Mouse (Mus musculus) thymus, adult 2 months (tissue): ENCODE results near the gene Bik. TPM values are rescaled to one million over a fixed set of nuclear protein-coding genes. Genes with fewer than 3 reads are reported as not detected.

Experiments used
- DNase-seq: peaks from one replicate; pipeline ENCODE4 v3.0.0; 2021
- H3K27ac ChIP-seq: fragments of 200-500 bp; 2 replicates; pipeline ENCODE4 v1.5.1; 2012; ENCODE audit warnings: low read length, control low read depth; ENCODE audit not compliant: control insufficient read depth, insufficient read depth
- H3K27me3 ChIP-seq: fragments of 200-500 bp; 2 replicates; pipeline ENCODE4 v1.6.1; 2012; ENCODE audit warnings: mild to moderate bottlenecking, low read length, moderate library complexity, mixed read lengths; ENCODE audit not compliant: control insufficient read depth, insufficient read depth
- H3K36me3 ChIP-seq: fragments of 200-500 bp; 2 replicates; pipeline ENCODE4 v1.6.1; 2012; ENCODE audit warnings: mild to moderate bottlenecking, low read length, moderate library complexity; ENCODE audit not compliant: control insufficient read depth, insufficient read depth
- H3K4me1 ChIP-seq: fragments of 200-500 bp; replicated peaks from 2 replicates; pipeline ENCODE4 v1.6.1; 2012; ENCODE audit warnings: low read length; ENCODE audit not compliant: control insufficient read depth, insufficient read depth
- H3K4me3 ChIP-seq: fragments of 200-500 bp; 2 replicates; pipeline ENCODE4 v1.5.1; 2012; ENCODE audit warnings: mild to moderate bottlenecking, low read length, control low read depth, moderate library complexity; ENCODE audit not compliant: control insufficient read depth, insufficient read depth
- CTCF ChIP-seq: fragments of 200-500 bp; IDR thresholded peaks from 2 replicates; pipeline ENCODE4 v1.5.1; 2012; ENCODE audit warnings: mild to moderate bottlenecking, control low read depth, low read length, moderate library complexity, borderline replicate concordance; ENCODE audit not compliant: control insufficient read depth, poor library complexity, insufficient read depth; ENCODE audit errors: extremely low read depth
- POLR2A ChIP-seq: fragments of 200-500 bp; IDR thresholded peaks from 2 replicates; pipeline ENCODE4 v1.6.1; 2012; ENCODE audit warnings: mild to moderate bottlenecking, low read length, control low read depth, moderate library complexity; ENCODE audit not compliant: control insufficient read depth, poor library complexity, insufficient read depth; ENCODE audit errors: extremely low read depth
- WGBS: fragments of 180-500 bp; shearing (Covaris S2); methylation state at CpG from one replicate; pipeline ENCODE4 v1.1.7; 2018; 5-methylcytosine and 5-hydroxymethylcytosine counted together
- polyA plus RNA-seq: library from polyadenylated mRNA; depleted of rRNA; stranded (reverse); fragments of >200 nt; gene quantifications from 2 replicates; pipeline ENCODE4 v1.2.3, GENCODE M21; 2012

Gene Bik
- polyA plus RNA-seq, 1 experiment: 14.7 TPM

- no peak for TF ChIP-seq POLR2A
- TF ChIP-seq CTCF: no peak
- H3K27ac ChIP-seq: no peak overlapping the region
- no peaks in the 10 kb centered on the region for H3K36me3 ChIP-seq
- H3K4me1 ChIP-seq: peaks cover 6% of the 10 kb centered on the region; the same call in 1 of the 2 replicates
- 55% methylated on average over 9 of the region's 9 CpGs for WGBS
- no peak overlapping the region for H3K4me3 ChIP-seq
- no peak for DNase-seq
- peaks cover 2% of the 10 kb centered on the region; the same call in 1 of the 2 replicates for H3K27me3 ChIP-seq
These were observed 3.6 kb downstream of the Bik start for GRCm38 (mm10) chr15:83530233-83530632.

GRCm38 (mm10) chr15:83530688-83531087 is 4.0 kb downstream of the Bik start:
- Histone ChIP-seq H3K4me1 (peaks cover 6% of the 10 kb centered on the region; the same call in 1 of the 2 replicates), H3K36me3 (no peaks in the 10 kb centered on the region), H3K4me3 (no peak overlapping the region), H3K27me3 (peaks cover 2% of the 10 kb centered on the region; the same call in 1 of the 2 replicates), H3K27ac (no peak overlapping the region)
- 84% methylated on average over 6 of the region's 6 CpGs for WGBS
- TF ChIP-seq POLR2A (no peak), CTCF (no peak)
- DNase-seq: no peak

GRCm38 (mm10) chr15:83531961-83532469 is 5.4 kb downstream of the Bik start:
- Histone ChIP-seq H3K36me3 (no peaks in the 10 kb centered on the region), H3K4me3 (no peak overlapping the region), H3K4me1 (peaks cover 6% of the 10 kb centered on the region; the same call in 1 of the 2 replicates), H3K27me3 (peaks cover 2% of the 10 kb centered on the region; the same call in 1 of the 2 replicates), H3K27ac (no peak overlapping the region)
- DNase-seq: no peak
- TF ChIP-seq CTCF: no peak
- TF ChIP-seq POLR2A: no peak
- WGBS: 91% methylated on average over 5 of the region's 5 CpGs

GRCm38 (mm10) chr15:83532606-83533005 is 5.9 kb downstream of the Bik start:
- no peak for DNase-seq
- Histone ChIP-seq H3K27me3 (no peaks in the 10 kb centered on the region), H3K4me3 (no peak overlapping the region), H3K27ac (no peak overlapping the region), H3K4me1 (no peaks in the 10 kb centered on the region), H3K36me3 (no peaks in the 10 kb centered on the region)
- no peak for TF ChIP-seq CTCF
- TF ChIP-seq POLR2A: no peak
- WGBS: 85% methylated on average over 7 of the region's 7 CpGs

DNA sequence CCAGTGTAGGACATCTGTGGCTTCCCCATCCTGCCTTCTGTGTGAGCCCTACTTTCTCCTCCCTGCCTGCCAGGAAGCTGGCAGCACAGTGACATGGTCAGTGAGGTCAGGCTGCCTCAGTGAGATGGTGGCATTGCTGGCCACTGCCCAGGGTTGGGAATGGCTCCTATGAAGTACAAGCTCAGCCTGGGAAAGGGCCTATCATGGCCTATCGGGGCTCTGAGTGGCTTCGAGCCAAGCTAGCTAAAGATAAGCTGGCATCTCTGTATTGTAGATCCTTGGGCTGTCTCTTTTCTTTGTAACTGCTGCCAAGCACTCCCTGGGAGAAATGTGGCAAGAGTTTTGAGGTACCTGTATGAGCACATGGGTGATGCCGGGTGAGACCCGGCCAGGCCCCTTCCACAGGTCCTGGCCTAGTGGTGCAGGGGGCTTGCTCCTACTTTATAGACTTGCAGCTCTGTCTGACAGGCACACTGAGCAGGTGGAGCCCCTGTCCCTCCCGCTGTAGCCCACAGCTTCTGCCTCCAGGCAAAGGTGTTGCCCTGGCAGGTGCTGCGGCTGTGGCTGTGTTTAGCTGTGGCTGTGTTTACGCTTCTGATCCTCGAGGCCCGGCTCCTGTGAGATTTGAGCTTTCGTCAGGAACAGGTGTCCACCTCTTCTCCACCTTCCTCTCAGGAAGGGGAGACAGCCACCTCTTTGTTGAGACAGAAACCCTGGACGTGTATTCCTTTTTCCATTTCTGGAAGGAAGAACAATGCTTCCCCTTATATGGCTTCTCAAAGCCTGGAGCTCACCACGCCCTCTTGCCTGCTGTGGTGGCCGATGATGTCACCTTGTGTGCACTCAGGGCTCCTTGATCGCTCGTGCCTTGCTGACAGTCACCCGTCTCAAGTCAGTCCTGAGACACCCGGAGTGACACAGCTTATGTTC is 8.6 kb downstream of the Bik start:
- no peaks in the 10 kb centered on the region for H3K36me3 ChIP-seq
- no peak for DNase-seq
- no peak for TF ChIP-seq POLR2A
- TF ChIP-seq CTCF: no peak
- WGBS: 82% methylated on average over 17 of the region's 17 CpGs
- no peak overlapping the region for H3K4me3 ChIP-seq
- H3K4me1 ChIP-seq: no peaks in the 10 kb centered on the region
- H3K27ac ChIP-seq: no peak overlapping the region
- no peaks in the 10 kb centered on the region for H3K27me3 ChIP-seq

DNA sequence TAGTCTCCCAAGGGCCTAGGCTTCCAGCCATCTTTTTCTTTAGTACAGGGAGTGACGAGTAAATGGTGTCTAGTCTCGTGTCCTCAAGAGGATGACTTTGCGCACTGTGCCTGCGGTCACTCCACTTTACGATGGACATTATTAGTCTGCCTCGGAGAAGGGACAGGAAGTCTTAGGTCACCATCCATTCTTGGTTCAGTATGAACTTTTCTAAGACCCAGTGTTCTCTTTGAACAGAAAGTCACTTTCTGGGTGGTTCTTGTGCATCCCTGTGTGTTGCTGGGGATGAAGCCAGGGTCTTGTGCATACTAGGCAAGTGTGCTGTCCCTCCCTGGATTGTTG is 9.2 kb downstream of the Bik start:
- no peak overlapping the region for H3K27ac ChIP-seq
- TF ChIP-seq POLR2A (no peak), CTCF (no peak)
- H3K4me1 ChIP-seq: no peaks in the 10 kb centered on the region
- no peak overlapping the region for H3K4me3 ChIP-seq
- H3K27me3 ChIP-seq: no peaks in the 10 kb centered on the region
- DNase-seq: no peak
- no peaks in the 10 kb centered on the region for H3K36me3 ChIP-seq
- 85% methylated on average over 6 of the region's 6 CpGs for WGBS
